Mouse (Mus musculus) c-Kit-positive CD71-negative TER-119-negative erythroid progenitor cells, embryonic 14.5 days (primary cell): ENCODE data around the gene Rab3ip.

Experiments used
- DNase-seq: peaks from one replicate; pipeline ENCODE4 v3.0.0-alpha.2; 2013; ENCODE audit warnings: low read depth

The Rab3ip gene

DNA sequence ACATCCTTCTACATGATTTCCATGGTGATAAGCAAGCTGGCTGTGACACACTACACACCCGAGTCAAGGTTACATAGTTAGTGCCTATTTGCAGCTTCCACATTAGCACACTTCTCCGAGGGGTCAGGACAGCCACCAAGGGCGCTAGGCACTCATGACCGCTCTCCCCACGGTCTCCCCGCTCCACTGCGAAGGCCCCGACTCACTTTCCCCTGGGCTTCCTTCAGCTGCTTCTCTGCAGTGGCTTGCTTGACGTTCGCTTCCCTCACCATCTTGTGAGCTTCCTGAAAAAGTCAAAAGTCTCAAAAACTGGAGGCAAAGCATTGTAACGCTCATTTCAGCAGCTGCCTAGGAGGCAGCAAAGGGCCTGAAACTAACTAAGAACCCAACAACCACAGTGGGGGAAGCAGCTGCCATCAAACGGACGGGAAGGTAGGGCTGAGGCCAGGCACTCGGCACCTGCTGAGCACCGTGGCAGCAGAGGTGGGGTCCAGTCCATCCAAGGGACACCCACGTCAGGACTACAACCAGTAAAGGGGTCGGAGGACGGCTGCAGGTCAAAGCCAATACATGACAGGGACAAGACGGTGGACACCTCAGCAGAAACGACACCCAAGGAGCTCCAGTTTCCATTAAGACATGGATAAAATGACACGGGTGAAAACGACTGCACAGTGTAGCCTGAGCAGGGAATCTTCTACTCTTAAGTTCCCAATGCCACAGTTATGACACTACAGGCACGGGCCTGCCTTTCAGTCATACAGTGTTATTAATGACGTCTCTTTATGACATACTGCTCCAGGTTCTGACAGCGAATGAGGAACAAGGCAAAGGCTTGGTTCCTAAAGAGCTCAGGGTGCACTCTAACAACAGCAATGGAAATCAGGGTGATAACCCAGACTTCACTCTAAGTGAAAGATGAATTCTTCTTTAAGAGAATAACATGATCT is 30.9 kb downstream of the Rab3ip start:
- no peak for DNase-seq

DNA sequence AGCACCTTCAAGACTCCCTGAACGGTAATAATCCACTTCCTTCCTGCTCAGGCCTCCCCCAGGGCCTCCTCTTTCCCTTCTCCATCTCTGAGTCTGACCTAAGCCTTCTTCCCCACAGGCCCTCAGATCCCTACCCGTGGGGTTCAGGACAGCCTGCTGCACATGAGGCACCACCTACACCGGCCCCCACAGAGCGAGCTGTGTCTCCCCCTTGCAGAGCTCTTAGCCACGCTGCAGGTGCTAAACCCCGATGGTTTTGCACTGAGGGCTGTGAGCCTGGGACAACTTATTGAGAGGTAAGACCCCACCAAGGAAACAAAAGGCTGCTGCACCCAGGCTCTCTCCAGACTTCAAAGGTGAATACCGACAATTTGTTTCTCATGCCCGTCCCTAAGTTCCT is 34.0 kb downstream of the Rab3ip start:
- no peak for DNase-seq

GRCm38 (mm10) chr10:116915286-116915685 is 35.3 kb downstream of the Rab3ip start:
- DNase-seq, result no peak

DNA sequence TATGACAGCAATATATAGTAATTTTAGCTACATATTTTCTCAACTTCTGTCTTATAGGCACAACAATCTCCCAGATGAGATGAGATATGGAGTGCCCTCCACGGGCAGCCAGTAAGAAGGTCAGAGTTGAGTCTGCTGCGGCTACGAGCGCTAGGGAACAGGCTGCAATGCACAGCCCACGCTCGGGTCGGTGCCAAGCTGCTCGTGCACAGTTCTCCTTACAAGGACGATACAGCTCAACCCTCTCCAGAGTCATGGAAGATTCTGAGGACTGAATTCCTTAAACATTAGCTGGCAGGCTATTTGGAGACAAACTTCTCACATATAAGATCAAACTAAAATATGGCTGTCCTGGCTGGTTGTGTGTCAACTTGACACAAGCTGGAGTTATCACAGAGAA is 36.0 kb downstream of the Rab3ip start:
- DNase-seq, result no peak

- no peak for DNase-seq
Measured at GRCm38 (mm10) chr10:116913647-116914273, 36.8 kb downstream of the Rab3ip start.

DNA sequence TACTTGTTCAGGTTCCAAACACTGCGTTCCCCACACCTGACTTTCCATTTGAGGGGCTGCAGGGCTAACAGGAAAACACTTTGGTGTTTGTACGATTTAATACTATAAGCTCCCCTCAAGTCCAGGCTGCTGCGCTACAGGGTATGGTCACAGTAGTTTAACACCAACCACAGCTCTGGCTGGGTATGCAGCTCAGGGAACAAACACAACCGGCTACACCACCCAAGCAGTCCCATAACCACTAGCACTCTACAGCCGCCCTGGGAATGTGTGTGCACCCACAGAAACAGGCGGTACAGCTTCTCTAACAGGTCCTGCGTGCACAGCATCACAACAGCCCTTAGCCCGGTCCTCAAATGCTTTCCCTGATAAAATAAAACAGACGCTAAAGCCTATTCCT is 37.7 kb downstream of the Rab3ip start:
- DNase-seq, result no peak

GRCm38 (mm10) chr10:116908901-116909642 is 41.5 kb downstream of the Rab3ip start:
- DNase-seq, result no peak

DNA sequence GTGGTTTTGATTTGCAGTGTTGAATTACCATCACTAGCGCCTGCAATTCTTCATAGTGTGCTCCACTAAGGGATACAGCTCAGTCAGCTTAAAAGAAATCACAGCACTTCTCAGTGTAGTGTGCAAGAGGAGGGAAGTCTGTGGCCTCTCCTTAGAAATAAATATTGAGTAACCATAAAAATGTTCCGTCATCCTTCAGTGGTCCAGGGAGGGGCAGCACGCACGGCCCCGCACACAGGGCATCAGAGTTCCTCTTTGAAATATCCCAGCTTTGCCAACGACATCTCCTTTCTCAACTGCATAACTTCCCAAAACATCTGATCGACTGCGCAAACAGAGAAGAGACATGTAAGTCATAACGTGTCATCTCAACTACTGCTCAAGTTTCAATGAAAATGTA is 43.8 kb downstream of the Rab3ip start:
- DNase-seq, result no peak

GRCm38 (mm10) chr10:116904503-116904908 is 46.1 kb downstream of the Rab3ip start:
- no peak for DNase-seq

- no peak for DNase-seq
Measured at GRCm38 (mm10) chr10:116896336-116897177, 54.0 kb downstream of the Rab3ip start, which contains the start of gene Myrfl. Gene Myrfl, minus strand, starts transcription at chr10:116896919.

GRCm38 (mm10) chr10:116895108-116895833 is 55.3 kb downstream of the Rab3ip start:
- DNase-seq, result no peak

DNA sequence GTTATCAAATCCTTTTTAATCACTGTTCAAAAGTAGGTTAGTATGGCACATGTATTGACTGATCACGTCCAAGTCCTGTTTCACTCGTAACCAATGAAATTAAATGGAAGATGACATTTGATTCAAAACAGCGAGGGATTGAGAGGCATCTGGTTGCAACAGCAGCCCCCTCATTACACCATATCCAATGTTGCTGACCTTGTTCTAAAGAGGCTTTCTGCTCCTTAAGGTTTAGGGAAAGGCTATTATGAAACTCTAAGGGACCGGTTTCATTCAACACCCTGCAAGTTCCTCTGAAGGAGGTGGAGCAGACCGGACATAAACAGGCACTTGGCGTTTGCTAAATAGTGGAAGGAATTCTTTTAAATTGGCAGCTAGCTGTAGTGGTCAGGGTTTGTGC is 56.0 kb downstream of the Rab3ip start:
- DNase-seq, result no peak

- DNase-seq, result peak; percentile 19
Measured at GRCm38 (mm10) chr10:116893753-116894152, 56.8 kb downstream of the Rab3ip start.

DNA sequence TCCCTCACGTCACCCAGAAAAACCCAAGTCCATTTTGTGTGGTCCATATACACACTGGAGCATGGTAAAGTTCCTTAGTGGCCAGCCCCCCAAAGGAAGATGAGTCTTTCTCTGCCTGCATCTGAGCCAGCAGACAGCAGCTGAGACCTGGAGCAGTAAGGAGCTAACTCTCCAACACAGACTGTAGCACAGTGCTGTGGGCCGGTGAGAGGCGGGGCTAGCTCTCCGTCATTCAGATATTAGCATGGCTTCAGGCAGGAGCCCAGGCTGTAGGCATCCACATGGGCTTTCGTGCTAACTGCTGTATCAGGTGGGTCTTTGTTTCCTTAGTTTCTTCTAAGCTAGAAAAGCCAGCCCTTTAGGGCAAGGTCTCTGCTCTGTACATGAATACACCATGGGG is 60.0 kb downstream of the Rab3ip start:
- no peak for DNase-seq

DNA sequence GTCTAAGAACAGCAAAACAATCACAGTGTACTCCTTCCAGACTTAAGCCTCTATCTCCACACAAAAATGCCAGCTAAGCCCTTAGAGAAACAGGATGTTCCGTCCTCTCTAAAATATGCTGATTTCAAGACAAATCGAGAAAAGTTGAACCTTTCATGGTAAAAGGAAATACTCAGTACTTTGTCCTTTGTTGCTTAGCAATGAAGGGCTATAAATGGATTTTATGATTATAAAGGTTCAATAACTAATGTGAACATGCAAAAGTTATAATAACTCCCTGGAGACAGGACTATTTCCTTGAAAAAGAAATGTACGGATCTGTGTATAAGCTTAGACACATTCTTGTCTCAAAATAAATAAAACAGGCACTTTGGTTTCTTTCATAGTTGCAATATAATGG is 66.0 kb downstream of the Rab3ip start:
- no peak for DNase-seq

DNA sequence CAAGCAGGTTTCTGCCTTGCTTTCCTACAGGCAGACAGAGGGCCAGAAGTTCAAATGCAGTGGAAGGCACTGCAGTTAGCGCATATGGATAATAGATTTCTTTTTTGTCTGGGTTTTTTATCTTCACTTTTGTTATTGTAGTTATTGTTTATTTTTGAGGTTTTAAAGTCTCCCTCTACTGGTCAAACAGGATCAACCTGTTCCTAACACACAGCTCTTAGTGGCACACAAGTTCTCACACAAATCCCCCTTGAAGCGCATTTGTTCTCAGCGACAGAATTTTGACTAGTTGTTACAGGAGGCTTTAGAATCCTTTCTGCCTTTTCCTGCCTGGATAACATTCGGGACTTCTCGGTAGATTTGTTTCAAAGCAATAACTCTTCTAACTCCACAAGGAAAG is 67.0 kb downstream of the Rab3ip start:
- DNase-seq, result no peak

GRCm38 (mm10) chr10:116877436-116877835 is 73.1 kb downstream of the Rab3ip start:
- no peak for DNase-seq

DNA sequence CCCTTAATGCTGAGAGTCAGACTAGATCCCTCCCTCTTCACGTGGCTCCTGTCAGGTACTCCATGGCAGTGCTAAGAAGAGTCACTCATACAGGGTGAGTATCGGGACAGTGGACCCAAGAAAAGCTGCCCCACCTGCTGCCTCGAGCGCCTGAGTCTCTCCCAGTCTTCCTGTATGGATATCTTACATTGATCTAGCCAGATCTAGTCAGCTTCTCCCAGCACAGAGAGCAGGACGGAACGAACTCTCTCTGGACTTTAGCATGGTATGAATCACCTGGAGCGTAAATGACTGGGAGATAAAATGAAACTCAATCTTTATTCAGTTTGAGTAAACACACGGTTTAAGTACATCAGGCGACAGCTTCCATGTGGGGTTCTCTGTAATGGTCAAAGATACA is 76.1 kb downstream of the Rab3ip start:
- no peak for DNase-seq

GRCm38 (mm10) chr10:116872016-116872410 is 78.6 kb downstream of the Rab3ip start:
- no peak for DNase-seq

DNA sequence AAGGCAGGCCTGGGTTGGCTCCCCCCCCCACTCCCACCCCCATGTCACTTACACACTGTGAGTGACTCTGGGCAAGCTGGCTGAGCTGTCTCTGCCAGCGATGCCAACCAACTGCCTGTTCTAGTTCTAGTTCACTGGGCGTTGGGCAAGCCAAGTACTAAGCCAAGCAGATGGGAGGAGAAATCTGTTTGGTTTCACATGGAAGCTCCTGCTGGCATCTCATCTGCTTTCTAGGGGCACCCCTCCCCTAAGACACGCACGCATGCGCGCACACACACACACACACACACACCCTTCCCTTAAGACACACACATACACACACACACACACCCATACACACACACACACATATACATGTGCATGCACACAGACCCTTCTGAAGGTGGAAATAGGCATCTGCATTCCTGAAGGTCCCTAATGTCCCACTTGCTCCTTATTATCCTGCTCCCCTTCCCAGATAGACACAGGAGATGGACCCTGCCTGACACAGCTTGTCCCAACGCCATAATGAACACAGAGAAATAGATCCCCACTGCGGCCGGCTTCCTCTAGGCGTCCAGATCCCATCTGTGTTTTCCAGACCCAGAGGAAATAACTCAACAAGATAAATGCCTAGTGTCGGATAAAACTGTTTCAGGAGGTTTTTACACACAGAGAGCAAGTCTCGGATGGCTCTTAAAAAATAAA is 79.1 kb downstream of the Rab3ip start:
- DNase-seq, result no peak
